Mouse (Mus musculus) adrenal gland (tissue): ENCODE results near the gene Ube2j2.

Experiments
- microRNA-seq, 2 experiments: library from miRNA; unstranded; fragments of <30 nt; microRNA quantifications; one replicate each; pipeline ENCODE4; 2019

Ube2j2 gene

Small RNA genes within 50 kb of the gene (microRNA-seq; reads per million reads assigned to microRNA genes)
- gene Gm22991 = 0 reads per million in 2 experiments
